Mouse (Mus musculus) erythroblast, embryonic 14.5 days (primary cell): ENCODE measurements around the gene Col27a1. TPM values are rescaled to one million over a fixed set of nuclear protein-coding genes. Genes with fewer than 3 reads are reported as not detected.
"Not testable (repeated sequence)": the region's sequence is repeated elsewhere in the genome, so short reads cannot be mapped to it uniquely, and the experiment has no call there.

Source experiments
- H3K27me3 ChIP-seq: 2 replicates; pipeline ENCODE4 v1.6.1; 2012; ENCODE audit warnings: inconsistent platforms; ENCODE audit not compliant: control insufficient read depth
- H3K36me3 ChIP-seq: 2 replicates; pipeline ENCODE4 v1.6.1; 2012; ENCODE audit warnings: mild to moderate bottlenecking, inconsistent platforms; ENCODE audit not compliant: control insufficient read depth
- H3K4me1 ChIP-seq: 2 replicates; pipeline ENCODE4 v1.6.1; 2012; ENCODE audit warnings: inconsistent platforms; ENCODE audit not compliant: control insufficient read depth
- H3K4me3 ChIP-seq: replicated peaks from 2 replicates; pipeline ENCODE3; 2012; ENCODE audit warnings: moderate library complexity, mild to moderate bottlenecking, inconsistent platforms
- H3K9me3 ChIP-seq: 2 replicates; pipeline ENCODE4 v1.6.1; 2012; ENCODE audit warnings: low read length, inconsistent platforms, mixed read lengths; ENCODE audit not compliant: control insufficient read depth
- GATA1 ChIP-seq: IDR thresholded peaks from 2 replicates; pipeline ENCODE4 v1.6.1; 2012; ENCODE audit warnings: low read length, inconsistent platforms, mixed read lengths
- TAL1 ChIP-seq: IDR thresholded peaks from 3 replicates; pipeline ENCODE4 v1.6.1; 2012; ENCODE audit warnings: low read length, inconsistent platforms, mixed read lengths
- polyA plus RNA-seq: library from polyadenylated mRNA; stranded (reverse); fragments of >175 nt; gene quantifications from 2 replicates; pipeline ENCODE4 v1.2.3, GENCODE M21; 2012

The Col27a1 gene
- polyA plus RNA-seq, 1 experiment = 0.01 TPM

- H3K9me3 ChIP-seq = no peaks in the 10 kb centered on the region
- H3K36me3 ChIP-seq = no peaks in the 10 kb centered on the region; the same call in 1 of the 2 replicates
- TF ChIP-seq TAL1 (no peak), GATA1 (no peak)
- H3K27me3 ChIP-seq = no peaks in the 10 kb centered on the region
- H3K4me1 ChIP-seq = no peaks in the 10 kb centered on the region
- H3K4me3 ChIP-seq = no peak overlapping the region
These were observed 93.6 kb downstream of the Col27a1 start for GRCm38 (mm10) chr4:63307175-63308062.

DNA sequence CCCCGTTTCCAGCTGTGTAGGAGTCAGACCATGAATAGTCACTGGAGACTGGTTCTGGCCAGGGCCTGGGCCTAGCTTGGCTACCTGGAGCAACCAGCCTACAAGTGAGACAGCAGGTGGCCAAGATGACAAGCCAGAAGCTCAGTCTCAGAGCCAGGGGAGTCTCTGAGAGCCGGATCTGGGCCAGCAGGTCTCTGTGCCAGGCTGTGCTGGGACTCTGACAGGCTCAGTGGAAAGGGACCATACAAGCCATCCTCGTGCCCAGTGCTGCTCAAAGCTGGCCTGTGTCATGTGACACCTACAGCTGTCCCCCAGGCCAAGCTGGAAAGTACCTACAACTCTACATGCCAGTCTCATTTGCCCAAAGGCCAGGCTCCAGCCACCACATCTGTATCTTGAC, 94.5 kb downstream of the Col27a1 start:
- no peak overlapping the region for H3K4me3 ChIP-seq
- H3K27me3 ChIP-seq = no peaks in the 10 kb centered on the region
- no peaks in the 10 kb centered on the region; the same call in 1 of the 2 replicates for H3K36me3 ChIP-seq
- no peaks in the 10 kb centered on the region for H3K9me3 ChIP-seq
- no peak for TF ChIP-seq TAL1
- no peak for TF ChIP-seq GATA1
- no peaks in the 10 kb centered on the region for H3K4me1 ChIP-seq

GRCm38 (mm10) chr4:63310247-63310855, 96.5 kb downstream of the Col27a1 start:
- Histone ChIP-seq H3K36me3 (no peaks in the 10 kb centered on the region; the same call in 1 of the 2 replicates), H3K4me3 (no peak overlapping the region), H3K9me3 (no peaks in the 10 kb centered on the region), H3K4me1 (no peaks in the 10 kb centered on the region), H3K27me3 (no peaks in the 10 kb centered on the region)
- no peak for TF ChIP-seq GATA1
- TF ChIP-seq TAL1 = no peak

DNA sequence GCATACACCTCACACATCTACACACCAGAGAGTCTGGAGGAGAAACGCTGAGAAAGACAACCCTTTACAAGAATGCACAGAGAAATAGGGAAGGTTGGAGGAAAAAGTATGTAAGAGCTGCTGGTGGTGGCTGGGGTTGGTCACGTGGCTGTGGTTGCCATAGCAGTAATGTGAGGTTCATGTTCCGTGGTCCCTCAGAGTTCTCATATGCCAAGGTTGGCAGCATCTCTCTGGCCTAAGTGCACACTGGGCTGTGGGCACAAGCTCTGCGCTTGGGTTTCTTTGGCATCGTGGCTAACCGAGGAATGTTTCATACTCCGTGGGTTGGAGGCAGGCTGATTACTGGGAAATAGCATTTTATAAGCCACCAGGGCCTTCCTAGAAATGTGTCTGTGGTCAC, 97.6 kb downstream of the Col27a1 start:
- Histone ChIP-seq H3K27me3 (no peaks in the 10 kb centered on the region), H3K36me3 (no peaks in the 10 kb centered on the region; the same call in 1 of the 2 replicates), H3K4me3 (no peak overlapping the region), H3K4me1 (no peaks in the 10 kb centered on the region), H3K9me3 (no peaks in the 10 kb centered on the region)
- TF ChIP-seq TAL1 (no peak), GATA1 (no peak)

GRCm38 (mm10) chr4:63314063-63314462, 100.3 kb downstream of the Col27a1 start:
- Histone ChIP-seq H3K36me3 (no peaks in the 10 kb centered on the region; the same call in 1 of the 2 replicates), H3K4me1 (no peaks in the 10 kb centered on the region), H3K9me3 (no peaks in the 10 kb centered on the region), H3K4me3 (no peak overlapping the region), H3K27me3 (no peaks in the 10 kb centered on the region)
- TF ChIP-seq GATA1 (no peak), TAL1 (no peak)

DNA sequence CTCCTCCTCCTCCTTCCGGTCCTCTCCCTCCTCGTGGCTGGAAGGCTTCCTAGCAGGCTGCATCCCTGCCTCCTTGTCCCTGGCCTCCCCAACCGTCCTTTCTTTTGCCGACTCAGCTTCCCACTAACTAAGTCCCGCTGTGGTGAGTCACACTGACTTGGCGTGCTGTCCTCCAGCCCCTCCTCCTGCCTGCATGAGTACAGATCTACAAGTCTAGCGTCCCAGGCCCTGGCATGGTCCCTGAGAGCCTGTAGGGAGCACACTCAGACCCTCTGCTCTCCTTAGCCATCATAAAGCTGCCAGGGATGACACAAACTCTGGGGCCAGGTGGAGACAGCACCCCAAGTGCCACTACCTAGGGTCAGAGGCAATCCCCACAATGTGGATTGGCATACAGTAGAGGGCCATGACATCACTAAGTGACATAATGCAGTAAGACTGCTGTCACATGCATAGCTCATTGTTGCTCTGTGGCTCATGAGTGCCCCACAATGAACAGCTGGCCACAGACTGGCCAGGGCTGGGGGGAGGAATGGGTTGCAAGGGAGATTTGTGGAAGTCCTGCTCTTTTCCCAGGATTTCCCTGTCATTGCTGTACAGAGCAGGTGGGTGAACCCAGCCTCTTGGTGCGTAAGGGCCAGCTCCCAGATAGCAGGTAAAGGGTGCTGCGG, 102.4 kb downstream of the Col27a1 start:
- Histone ChIP-seq H3K9me3 (no peaks in the 10 kb centered on the region), H3K4me3 (no peak overlapping the region), H3K4me1 (no peaks in the 10 kb centered on the region), H3K27me3 (no peaks in the 10 kb centered on the region), H3K36me3 (no peaks in the 10 kb centered on the region; the same call in 1 of the 2 replicates)
- TF ChIP-seq TAL1 (no peak), GATA1 (no peak)

- not testable (repeated sequence) for H3K4me3 ChIP-seq, H3K27me3 ChIP-seq, H3K36me3 ChIP-seq, H3K9me3 ChIP-seq, H3K4me1 ChIP-seq
These were observed 105.8 kb downstream of the Col27a1 start for GRCm38 (mm10) chr4:63319566-63319965.

DNA sequence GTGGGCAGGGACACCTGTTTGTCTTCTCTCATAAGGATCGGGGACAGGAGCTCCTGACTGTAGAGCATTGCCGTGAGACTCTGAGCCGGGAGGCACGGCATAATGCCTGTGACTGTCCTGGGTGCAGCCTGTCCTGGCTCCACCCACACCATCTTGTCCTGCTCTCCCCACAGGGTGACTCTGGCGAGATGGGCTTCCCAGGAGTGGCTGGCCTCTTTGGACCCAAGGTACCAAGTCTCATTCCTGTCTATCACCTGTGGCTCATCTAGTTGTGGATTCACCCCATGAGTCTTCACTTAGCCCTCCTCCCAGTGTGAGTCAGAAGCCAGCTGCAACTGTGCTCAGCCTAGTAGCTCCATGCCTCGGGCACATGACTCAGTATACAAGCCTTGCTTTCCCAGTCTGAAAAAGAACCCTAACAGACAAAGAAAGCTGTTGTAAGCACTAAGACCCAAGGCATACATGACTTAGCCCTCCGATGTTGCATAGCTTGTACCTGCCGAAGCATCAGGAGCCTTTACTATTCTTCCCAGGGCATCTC, 109.5 kb downstream of the Col27a1 start:
- H3K4me3 ChIP-seq = no peak overlapping the region
- H3K27me3 ChIP-seq = no peaks in the 10 kb centered on the region

GRCm38 (mm10) chr4:63333403-63333802, 119.6 kb downstream of the Col27a1 start:
- Histone ChIP-seq H3K4me1 (no peaks in the 10 kb centered on the region), H3K4me3 (no peak overlapping the region), H3K27me3 (no peaks in the 10 kb centered on the region), H3K36me3 (peaks cover 3% of the 10 kb centered on the region; the same call in 1 of the 2 replicates), H3K9me3 (peaks cover 5% of the 10 kb centered on the region; the same call in 1 of the 2 replicates)
- TF ChIP-seq TAL1 (no peak), GATA1 (no peak)

More for the DNA sequence above, 109.5 kb downstream of the Col27a1 start:
- Histone ChIP-seq H3K9me3 (no peaks in the 10 kb centered on the region), H3K36me3 (no peaks in the 10 kb centered on the region; the same call in 1 of the 2 replicates), H3K4me1 (no peaks in the 10 kb centered on the region)
- no peak for TF ChIP-seq GATA1
